Mouse (Mus musculus) NIH3T3 (cell line): ENCODE data around the gene Mta2.
A peak's percentile ranks its signal among the peaks of the same experiment; 100 is the strongest.
"Not testable (repeated sequence)": the region's sequence is repeated elsewhere in the genome, so short reads cannot be mapped to it uniquely, and the experiment has no call there.

Experiments used
- DNase-seq: peaks from one replicate; pipeline ENCODE4 v3.0.0-alpha.2; 2012; ENCODE audit warnings: low read depth

The Mta2 gene

DNA sequence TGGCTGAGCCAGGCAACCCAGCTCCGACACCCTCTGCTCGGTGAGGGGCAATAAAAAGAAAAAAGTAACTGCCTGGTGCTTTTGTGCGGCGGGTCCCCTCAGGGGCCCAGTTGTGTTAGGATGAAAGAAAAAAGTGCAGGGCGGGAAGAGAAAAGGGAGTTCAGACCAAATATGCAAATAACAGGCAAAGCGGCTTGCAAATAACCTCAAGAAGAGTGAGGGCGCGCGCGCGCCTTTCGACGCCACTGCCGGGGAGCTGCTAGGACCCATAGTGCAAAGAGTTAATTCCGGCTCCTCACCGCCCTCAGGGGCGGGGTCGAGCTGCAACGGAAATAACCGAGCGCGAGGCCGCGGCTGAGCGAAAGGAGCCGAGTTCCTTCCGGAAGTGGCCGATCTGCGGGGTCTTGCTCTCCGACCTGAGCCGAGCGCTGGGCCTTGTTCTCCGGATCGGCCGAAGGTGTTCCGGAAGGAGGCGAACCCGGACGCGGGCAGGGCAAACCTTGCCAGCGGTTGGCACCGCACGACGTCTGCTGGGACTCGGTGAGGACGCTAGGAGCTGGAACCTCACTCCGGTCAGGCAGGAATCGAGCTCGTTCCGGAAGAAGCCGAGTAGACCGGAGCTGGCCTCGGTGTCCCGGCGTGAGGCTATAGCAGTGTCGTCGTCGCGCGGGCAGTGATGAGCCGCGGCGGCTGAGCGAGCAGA, at the start of gene Mta2:
TSS of gene Mta2 (plus strand) at position 361 of the 703 bp plus-strand sequence.
- DNase-seq = peak; percentile 99

GRCm38 (mm10) chr19:8892829-8893766, 48.6 kb upstream of the Mta2 start, which contains the start of gene Ints5:
TSS of gene Ints5 (plus strand) at chr19:8893005.
- DNase-seq = peak; percentile 95

DNA sequence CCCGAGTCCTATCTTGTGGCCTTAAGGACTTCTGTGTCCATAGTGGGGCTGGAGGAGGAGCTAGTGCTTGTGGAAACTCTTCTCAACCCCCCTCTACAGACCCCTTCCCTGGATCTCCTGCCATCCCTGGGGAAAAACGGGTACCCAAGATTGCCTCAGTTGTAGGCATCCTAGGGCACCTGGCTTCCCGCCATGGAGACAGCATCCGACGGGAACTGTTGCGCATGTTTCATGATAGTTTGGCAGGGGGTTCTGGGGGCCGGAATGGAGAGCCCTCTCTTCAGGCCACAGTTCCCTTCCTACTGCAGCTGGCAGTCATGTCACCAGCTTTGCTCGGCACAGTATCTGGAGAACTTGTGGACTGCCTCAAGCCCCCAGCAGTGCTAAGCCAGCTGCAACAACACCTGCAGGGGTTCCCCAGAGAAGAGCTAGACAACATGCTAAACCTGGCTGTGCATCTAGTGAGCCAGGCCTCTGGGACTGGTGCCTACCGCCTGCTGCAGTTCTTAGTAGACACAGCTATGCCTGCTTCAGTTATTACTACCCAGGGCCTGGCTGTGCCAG, 46.2 kb upstream of the Mta2 start:
- DNase-seq = no peak

DNA sequence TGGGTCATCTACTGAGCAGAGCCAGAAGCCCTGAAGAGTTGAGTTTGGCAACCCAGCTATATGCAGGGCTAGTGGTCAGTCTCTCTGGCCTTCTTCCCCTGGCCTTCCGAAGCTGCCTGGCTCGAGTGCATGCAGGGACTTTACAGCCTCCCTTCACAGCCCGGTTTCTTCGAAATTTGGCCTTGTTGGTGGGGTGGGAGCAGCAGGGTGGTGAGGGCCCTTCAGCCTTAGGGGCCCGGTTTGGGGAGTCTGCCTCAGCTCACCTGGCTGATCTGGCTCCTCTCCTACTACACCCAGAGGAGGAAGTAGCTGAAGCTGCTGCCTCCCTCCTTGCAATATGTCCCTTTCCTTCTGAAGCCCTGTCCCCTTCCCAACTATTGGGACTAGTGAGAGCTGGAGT, 45.4 kb upstream of the Mta2 start:
- DNase-seq = not testable (repeated sequence)

- DNase-seq = peak; percentile 77
These were observed 44.3 kb upstream of the Mta2 start for GRCm38 (mm10) chr19:8897211-8897864.

GRCm38 (mm10) chr19:8897865-8898495, 43.7 kb upstream of the Mta2 start, which contains the start of gene Ganab:
TSS of gene Ganab (plus strand) at chr19:8898071.
- DNase-seq = peak; percentile 99

DNA sequence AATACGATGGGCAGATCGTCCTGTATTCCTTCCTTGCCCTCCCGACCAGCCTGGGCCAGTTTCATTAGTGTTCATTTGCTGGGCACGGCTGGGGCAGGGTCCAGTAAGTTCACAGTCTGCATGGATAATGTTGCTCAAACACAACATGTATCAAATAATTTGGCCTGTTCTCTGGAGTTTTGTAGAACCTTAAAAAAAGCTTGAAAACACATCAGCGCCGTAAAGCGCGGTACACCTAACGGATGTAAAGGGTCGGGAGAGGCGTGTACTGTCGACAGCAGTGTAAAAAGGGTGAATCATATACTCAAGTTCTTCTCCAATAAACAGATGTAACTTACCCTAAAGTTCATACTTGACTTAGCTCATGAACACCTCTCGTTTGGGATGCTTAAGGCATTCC, 43.1 kb upstream of the Mta2 start:
- peak; percentile 66 for DNase-seq

DNA sequence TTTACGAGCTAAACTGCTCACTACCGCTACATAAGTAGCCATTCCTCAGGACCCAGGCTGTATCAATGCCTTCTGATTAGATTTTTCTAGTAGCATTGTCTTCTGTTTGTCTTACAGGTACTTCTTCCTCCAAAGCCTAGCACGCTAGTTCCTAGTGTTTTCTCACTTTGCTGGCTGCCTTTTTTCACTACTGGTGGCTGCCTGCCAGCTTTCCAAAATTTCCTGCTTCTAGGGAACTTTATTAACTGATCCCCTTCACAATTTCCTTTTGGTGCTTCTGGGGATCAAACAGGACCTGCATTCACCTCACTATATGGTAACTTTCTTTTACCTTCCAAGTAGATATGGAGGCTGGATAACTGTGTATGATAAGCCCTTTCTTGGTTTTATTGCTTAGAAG, 42.6 kb upstream of the Mta2 start:
- DNase-seq = peak; percentile 45

GRCm38 (mm10) chr19:8903412-8903811, 38.3 kb upstream of the Mta2 start:
- DNase-seq = no peak

- DNase-seq = no peak
These were observed 33.1 kb upstream of the Mta2 start for GRCm38 (mm10) chr19:8908531-8908930.

- DNase-seq = no peak
These were observed 29.9 kb upstream of the Mta2 start for GRCm38 (mm10) chr19:8911810-8912209.

- no peak for DNase-seq
These were observed 27.5 kb upstream of the Mta2 start for GRCm38 (mm10) chr19:8914212-8914611.

DNA sequence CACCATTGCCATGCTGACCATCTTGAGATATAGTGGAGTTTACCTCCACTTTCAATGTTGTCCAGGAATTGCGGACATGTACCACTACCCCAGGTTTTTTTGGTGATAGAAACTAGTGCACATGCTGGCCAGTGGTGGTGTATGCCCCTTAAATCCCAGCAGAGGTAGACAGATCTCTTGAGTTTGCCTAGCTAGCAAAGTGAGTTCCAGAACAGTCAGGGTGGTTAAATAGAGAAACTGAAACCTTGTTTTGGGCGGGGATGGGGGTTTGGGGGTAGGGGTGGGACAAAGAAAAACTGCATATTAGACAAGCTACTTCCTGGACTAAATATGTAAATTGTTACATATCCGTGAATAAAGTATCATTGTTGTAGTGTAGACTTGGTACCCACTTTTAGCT, 22.7 kb upstream of the Mta2 start:
- no peak for DNase-seq

DNA sequence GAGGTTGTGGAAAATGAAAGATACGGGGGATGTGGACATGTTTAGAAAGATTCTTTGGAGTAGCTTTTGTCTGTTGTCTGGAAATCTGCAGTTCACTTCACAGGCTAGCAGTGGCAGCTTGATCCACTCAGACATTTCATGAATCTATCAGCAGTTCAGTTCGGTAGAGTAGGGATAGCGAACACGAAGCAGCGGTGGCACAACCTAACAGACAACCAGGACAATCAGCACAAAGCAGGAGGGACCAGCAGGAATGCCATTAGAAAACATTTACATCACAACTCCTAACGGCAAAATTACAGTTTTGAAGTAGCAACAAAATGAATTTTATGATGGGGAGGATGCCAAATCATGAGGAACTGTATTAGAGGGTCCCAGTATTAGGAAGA, 22.0 kb upstream of the Mta2 start:
- DNase-seq = peak; percentile 25

DNA sequence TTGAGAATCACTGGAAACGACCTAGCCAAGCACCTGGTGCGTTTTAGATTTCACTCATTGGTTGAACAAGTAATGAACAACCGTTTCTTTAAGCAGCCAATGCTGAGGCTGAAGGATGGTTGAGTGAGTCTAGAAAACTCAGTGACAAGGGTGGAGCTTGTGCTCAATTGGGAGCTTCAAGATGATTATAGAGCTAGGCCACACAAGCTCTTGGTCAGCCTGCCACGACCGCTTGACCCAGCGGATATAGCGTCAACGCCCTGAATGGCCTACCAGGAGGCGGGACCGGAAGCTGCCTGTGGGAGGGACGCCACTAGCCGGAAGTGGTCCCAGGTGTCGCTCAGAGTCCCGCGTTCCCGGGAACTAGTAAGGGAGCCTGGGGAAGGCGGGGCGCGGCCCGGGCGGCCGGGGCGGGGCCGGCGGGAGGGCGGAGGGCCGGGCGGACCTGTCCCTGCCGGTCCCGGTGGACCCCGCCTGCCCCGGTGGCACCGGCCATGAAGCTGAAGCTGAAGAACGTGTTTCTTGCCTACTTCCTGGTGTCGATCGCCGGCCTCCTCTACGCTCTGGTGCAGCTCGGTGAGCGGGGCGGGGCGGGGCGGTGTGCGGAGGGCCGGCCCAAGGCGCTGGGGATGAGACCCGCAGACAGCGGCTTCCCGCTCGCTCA, 21.5 kb upstream of the Mta2 start, which contains the start of gene B3gat3:
TSS of gene B3gat3 (plus strand) at position 302 of the 664 bp plus-strand sequence.
- DNase-seq = peak; percentile 97

- peak; percentile 81 for DNase-seq
These were observed 20.8 kb upstream of the Mta2 start for GRCm38 (mm10) chr19:8920836-8921291.

GRCm38 (mm10) chr19:8921741-8922140, 19.9 kb upstream of the Mta2 start:
- no peak for DNase-seq

DNA sequence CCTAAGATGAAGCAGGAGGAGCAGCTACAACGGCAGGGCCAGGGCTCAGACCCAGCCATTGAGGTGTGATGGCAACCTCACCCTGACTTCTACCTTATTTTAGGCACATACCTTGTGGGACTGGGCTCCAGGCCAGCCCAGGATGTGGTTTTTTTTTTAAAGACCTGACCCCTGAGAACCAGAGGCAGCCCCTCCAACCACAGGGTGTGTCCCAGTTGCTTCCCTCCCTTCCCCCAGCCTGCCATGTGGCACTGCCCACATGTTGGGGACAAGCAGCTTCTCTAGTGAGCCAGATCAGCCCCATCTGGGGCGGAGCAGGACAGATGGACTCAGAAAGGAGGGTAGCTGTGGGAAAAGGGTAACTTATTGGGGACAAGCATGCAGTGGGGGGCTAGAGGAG, 14.9 kb upstream of the Mta2 start:
- no peak for DNase-seq

- DNase-seq = no peak
These were observed 13.7 kb upstream of the Mta2 start for GRCm38 (mm10) chr19:8927891-8928525.

GRCm38 (mm10) chr19:8928689-8929223, 12.9 kb upstream of the Mta2 start:
- DNase-seq = no peak
